In the genomic region with DNA sequence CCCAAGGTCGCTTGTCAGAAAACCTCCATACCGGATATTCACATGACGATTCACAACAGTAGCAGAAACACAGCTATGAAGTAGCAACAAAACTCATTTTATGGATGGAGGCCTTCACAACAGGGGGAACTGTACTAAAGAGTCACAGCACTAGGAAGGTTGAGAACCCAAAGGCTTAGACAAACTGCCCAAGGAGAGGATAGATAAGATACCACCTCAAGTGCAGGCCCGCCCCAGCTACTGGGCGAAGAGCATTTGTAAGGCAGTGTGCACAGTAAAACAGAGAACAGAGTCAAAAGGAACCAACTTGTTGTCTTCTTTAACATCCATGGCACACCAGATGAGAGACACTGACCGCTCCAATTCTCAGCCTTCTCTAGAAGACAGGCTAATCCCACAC, we compare ENCODE assay signal across 14 mouse cellular contexts. TPM values are rescaled to one million over a fixed set of nuclear protein-coding genes. Genes with fewer than 3 reads are reported as not detected.
DNase-seq lines count a peak whose midpoint lies in the region; ATAC-seq lines count a peak whose summit lies in the region.
"Had no signal": no experiment of that assay in that cellular context is flagged by ENCODE, and none has a peak within 500 bp of the region (broad histone marks: within the 10 kb centered on the region; RNA-seq: fewer than 3 reads in every experiment).

No protein-coding gene starts in this region.

- DNase-seq in heart, postnatal 10 days, result no peak
- no peak for DNase-seq in neural tube, embryonic 10.5 days (ENCODE audit: extremely low spot score, low spot score)
- peak; percentile 69 for DNase-seq in liver
- DNase-seq in adrenal gland, adult (ENCODE audit: inconsistent age in 2 of 2, low spot score in 1 of 2), result no peak
- no peak for DNase-seq in urinary bladder, postnatal 10 days (ENCODE audit: low spot score)
- DNase-seq: cerebellum, adult 11 months; right cerebral cortex, postnatal 14 days; thymus, adult 18-20 months had no signal

- H3K9ac ChIP-seq in heart, embryonic 15.5 days, result no peak overlapping the region
- H3K9ac ChIP-seq in neural tube, embryonic 12.5 days, result no peak overlapping the region
- H3K9ac ChIP-seq: lung, embryonic 15.5 days had no signal

- H3K27ac ChIP-seq in heart, embryonic 15.5 days, result no peak overlapping the region
- no peak overlapping the region for H3K27ac ChIP-seq in neural tube, embryonic 12.5 days
- H3K27ac ChIP-seq: hindbrain, embryonic 10.5 days; lung, embryonic 15.5 days; midbrain, embryonic 10.5 days had no signal

- no peaks in the 10 kb centered on the region for H3K27me3 ChIP-seq in heart, embryonic 15.5 days
- H3K27me3 ChIP-seq in neural tube, embryonic 12.5 days (replicated peaks), result no peaks in the 10 kb centered on the region
- H3K27me3 ChIP-seq: lung, embryonic 15.5 days had no signal

- H3K4me1 ChIP-seq in heart, embryonic 15.5 days (replicated peaks), result peaks cover 27% of the 10 kb centered on the region
- H3K4me1 ChIP-seq in neural tube, embryonic 12.5 days, result peaks cover 32% of the 10 kb centered on the region

- H3K36me3 ChIP-seq in heart, embryonic 15.5 days, result peaks cover 9% of the 10 kb centered on the region; the same call in 1 of the 2 replicates
- peaks cover 12% of the 10 kb centered on the region for H3K36me3 ChIP-seq in neural tube, embryonic 12.5 days

- no peak for ATAC-seq in heart, embryonic 15.5 days (replicated peaks; ENCODE audit: insufficient number of reproducible peaks, insufficient read depth, low FRiP score, low read depth)
- no peak for ATAC-seq in neural tube, embryonic 12.5 days (ENCODE audit: low FRiP score, low read depth)
- ATAC-seq: intestine, postnatal 0 days had no signal

- no peaks in the 10 kb centered on the region for H3K9me3 ChIP-seq in heart, embryonic 15.5 days (replicated peaks)
- H3K9me3 ChIP-seq in neural tube, embryonic 12.5 days, result no peaks in the 10 kb centered on the region
- H3K9me3 ChIP-seq: hindbrain, embryonic 10.5 days; lung, embryonic 15.5 days; midbrain, embryonic 10.5 days had no signal

- 73% methylated on average over 6 of the region's 6 CpGs for WGBS in heart, embryonic 15.5 days
- 87% methylated on average over 6 of the region's 6 CpGs for WGBS in neural tube, embryonic 12.5 days

- intact Hi-C loops in heart, postnatal 10 days (cut with DNase I), result loop anchor here (5.0 kb wide), 1 partner anchor 70 kb away; no protein-coding TSS in a partner anchor

- H3K4me2 ChIP-seq in heart, embryonic 15.5 days, result peak overlapping the region; percentile 76; the same call in 1 of the 2 replicates
- peak overlapping the region; percentile 94; the same call in 1 of the 2 replicates for H3K4me2 ChIP-seq in neural tube, embryonic 12.5 days (replicated peaks)

- no peak overlapping the region for H3K4me3 ChIP-seq in heart, embryonic 15.5 days
- no peak overlapping the region for H3K4me3 ChIP-seq in neural tube, embryonic 12.5 days
- H3K4me3 ChIP-seq: lung, embryonic 15.5 days had no signal

RNA-seq across cellular contexts. Expression of gene Rab22a, which starts 1.8 kb away (rescaled TPM):
- polyA plus RNA-seq in heart, embryonic 15.5 days (2015; fragmentation: Nextera tagmentation; extraction: Ambion mirVana), result 29.7 and 32.5 TPM in 2 replicates
- 10 to 100 TPM; 30.2 to 30.4 TPM for total RNA-seq in heart, postnatal 10 days (2021)
- polyA plus RNA-seq in neural tube, embryonic 12.5 days (2016; fragmentation: Nextera tagmentation; extraction: Ambion mirVana), result 51.2 and 54.7 TPM in 2 replicates
